Mouse (Mus musculus): ENCODE measurements around the gene Kcnh1. TPM values are rescaled to one million over a fixed set of nuclear protein-coding genes. Genes with fewer than 3 reads are reported as not detected.

Kcnh1 gene
- 0.94 and 0.98 TPM in 2 replicates for polyA plus RNA-seq (2016; fragmentation: Nextera tagmentation; extraction: Ambion mirVana)

- Histone ChIP-seq H3K4me1 (0 out of 2 replicates have a peak, but pooled peaks cover 6% of the 10 kb centered on the region), H3K9ac (replicated peaks) (peak within 1 kb of the TSS; percentile 32), H3K4me2 (replicated peaks) (peak within 1 kb of the TSS; percentile 63), H3K27me3 (peaks cover 41% of the 10 kb centered on the region), H3K4me3 (peak within 1 kb of the TSS; percentile 48), H3K27ac (replicated peaks) (no peak within 1 kb of the TSS), H3K36me3 (no peaks in the 10 kb centered on the region), H3K9me3 (no peaks in the 10 kb centered on the region)
- ATAC-seq (ENCODE audit: low FRiP score, low read depth): peak; percentile 95
- WGBS: under 1% methylated on average over 62 of the region's 73 CpGs
Observed at GRCm38 (mm10) chr1:192190508-192191321, at the start of gene Kcnh1. TSS of gene Kcnh1 (plus strand) at chr1:192190774.

- H3K4me3 ChIP-seq: no peak overlapping the region
- H3K9me3 ChIP-seq: no peaks in the 10 kb centered on the region
- ATAC-seq (ENCODE audit: low FRiP score, low read depth): no peak
- H3K27me3 ChIP-seq: no peaks in the 10 kb centered on the region
- H3K36me3 ChIP-seq: no peaks in the 10 kb centered on the region
- no peaks in the 10 kb centered on the region for H3K4me1 ChIP-seq
- H3K4me2 ChIP-seq (replicated peaks): no peak overlapping the region
- no peak overlapping the region for H3K27ac ChIP-seq (replicated peaks)
- 94% methylated on average over 4 of the region's 4 CpGs for WGBS
- no peak overlapping the region for H3K9ac ChIP-seq (replicated peaks)
Observed at GRCm38 (mm10) chr1:192151179-192151578, 39.4 kb upstream of the Kcnh1 start.

- Histone ChIP-seq H3K27me3 (no peaks in the 10 kb centered on the region), H3K27ac (replicated peaks) (no peak overlapping the region)
- WGBS: 95% methylated on average over 3 of the region's 3 CpGs
Observed at GRCm38 (mm10) chr1:192171477-192171876, 19.1 kb upstream of the Kcnh1 start.

GRCm38 (mm10) chr1:192179877-192180276 is 10.7 kb upstream of the Kcnh1 start:
- no peak overlapping the region for H3K27ac ChIP-seq (replicated peaks)
- H3K27me3 ChIP-seq: no peaks in the 10 kb centered on the region
- H3K36me3 ChIP-seq: no peaks in the 10 kb centered on the region
- H3K4me2 ChIP-seq (replicated peaks): no peak overlapping the region
- H3K4me3 ChIP-seq: no peak overlapping the region
- no peaks in the 10 kb centered on the region for H3K9me3 ChIP-seq
- no peak for ATAC-seq (ENCODE audit: low FRiP score, low read depth)
- H3K4me1 ChIP-seq: no peaks in the 10 kb centered on the region
- 88% methylated on average over 3 of the region's 3 CpGs for WGBS
- no peak overlapping the region for H3K9ac ChIP-seq (replicated peaks)

More at GRCm38 (mm10) chr1:192171477-192171876, 19.1 kb upstream of the Kcnh1 start:
- Histone ChIP-seq H3K4me3 (no peak overlapping the region), H3K9ac (replicated peaks) (no peak overlapping the region), H3K36me3 (no peaks in the 10 kb centered on the region), H3K9me3 (no peaks in the 10 kb centered on the region), H3K4me1 (no peaks in the 10 kb centered on the region), H3K4me2 (replicated peaks) (no peak overlapping the region)
- ATAC-seq (ENCODE audit: low FRiP score, low read depth): no peak

GRCm38 (mm10) chr1:192181696-192182257 is 8.8 kb upstream of the Kcnh1 start:
- H3K27me3 ChIP-seq: no peaks in the 10 kb centered on the region
- H3K4me3 ChIP-seq: no peak overlapping the region
- ATAC-seq (ENCODE audit: low FRiP score, low read depth): no peak
- H3K27ac ChIP-seq (replicated peaks): no peak overlapping the region
- H3K4me1 ChIP-seq: no peaks in the 10 kb centered on the region
- no peaks in the 10 kb centered on the region for H3K9me3 ChIP-seq
- H3K36me3 ChIP-seq: no peaks in the 10 kb centered on the region
- no peak overlapping the region for H3K9ac ChIP-seq (replicated peaks)
- H3K4me2 ChIP-seq (replicated peaks): no peak overlapping the region
- WGBS: 89% methylated on average over 4 of the region's 4 CpGs

- Histone ChIP-seq H3K27me3 (peaks cover 41% of the 10 kb centered on the region), H3K4me3 (no peak overlapping the region), H3K9me3 (no peaks in the 10 kb centered on the region), H3K27ac (replicated peaks) (no peak overlapping the region), H3K4me2 (replicated peaks) (no peak overlapping the region), H3K9ac (replicated peaks) (no peak overlapping the region), H3K36me3 (no peaks in the 10 kb centered on the region), H3K4me1 (0 out of 2 replicates have a peak, but pooled peaks cover 6% of the 10 kb centered on the region)
- WGBS: 14% methylated on average over 4 of the region's 4 CpGs
- no peak for ATAC-seq (ENCODE audit: low FRiP score, low read depth)
Observed at GRCm38 (mm10) chr1:192189056-192189455, 1.5 kb upstream of the Kcnh1 start.

GRCm38 (mm10) chr1:192189771-192190170 is 803 bp upstream of the Kcnh1 start:
- H3K9ac ChIP-seq (replicated peaks): no peak overlapping the region

GRCm38 (mm10) chr1:192191322-192191639 is 707 bp downstream of the Kcnh1 start:
- Histone ChIP-seq H3K27ac (replicated peaks) (no peak overlapping the region), H3K27me3 (peaks cover 41% of the 10 kb centered on the region), H3K9me3 (no peaks in the 10 kb centered on the region), H3K4me3 (peak overlapping the region; percentile 48), H3K4me1 (0 out of 2 replicates have a peak, but pooled peaks cover 6% of the 10 kb centered on the region), H3K36me3 (no peaks in the 10 kb centered on the region), H3K4me2 (replicated peaks) (peak overlapping the region; percentile 63), H3K9ac (replicated peaks) (peak overlapping the region; percentile 32)
- no peak for ATAC-seq (ENCODE audit: low FRiP score, low read depth)
- 3% methylated on average over 13 of the region's 13 CpGs for WGBS

More at GRCm38 (mm10) chr1:192189771-192190170, 803 bp upstream of the Kcnh1 start:
- Histone ChIP-seq H3K36me3 (no peaks in the 10 kb centered on the region), H3K9me3 (no peaks in the 10 kb centered on the region), H3K4me1 (0 out of 2 replicates have a peak, but pooled peaks cover 6% of the 10 kb centered on the region), H3K27ac (replicated peaks) (no peak overlapping the region), H3K4me2 (replicated peaks) (no peak overlapping the region), H3K4me3 (no peak overlapping the region), H3K27me3 (peaks cover 41% of the 10 kb centered on the region)
- ATAC-seq (ENCODE audit: low FRiP score, low read depth): no peak
- 86% methylated on average over 11 of the region's 11 CpGs for WGBS

- no peaks in the 10 kb centered on the region for H3K36me3 ChIP-seq
- no peak for ATAC-seq (ENCODE audit: low FRiP score, low read depth)
- 0 out of 2 replicates have a peak overlapping the region, but pooled peaks have one; percentile 48 for H3K4me3 ChIP-seq
- no peak overlapping the region for H3K27ac ChIP-seq (replicated peaks)
- H3K4me2 ChIP-seq (replicated peaks): 0 out of 2 replicates have a peak overlapping the region, but pooled peaks have one; percentile 63
- H3K4me1 ChIP-seq: 0 out of 2 replicates have a peak, but pooled peaks cover 6% of the 10 kb centered on the region
- WGBS: 65% methylated on average over 8 of the region's 8 CpGs
- no peak overlapping the region for H3K9ac ChIP-seq (replicated peaks)
- no peaks in the 10 kb centered on the region for H3K9me3 ChIP-seq
- peaks cover 41% of the 10 kb centered on the region for H3K27me3 ChIP-seq
Observed at GRCm38 (mm10) chr1:192191859-192192258, 1.3 kb downstream of the Kcnh1 start.

- Histone ChIP-seq H3K36me3 (no peaks in the 10 kb centered on the region), H3K27ac (replicated peaks) (no peak overlapping the region), H3K9ac (replicated peaks) (no peak overlapping the region), H3K4me1 (0 out of 2 replicates have a peak, but pooled peaks cover 6% of the 10 kb centered on the region), H3K27me3 (peaks cover 41% of the 10 kb centered on the region), H3K4me3 (no peak overlapping the region), H3K9me3 (no peaks in the 10 kb centered on the region), H3K4me2 (replicated peaks) (no peak overlapping the region)
- 79% methylated on average over 9 of the region's 9 CpGs for WGBS
- no peak for ATAC-seq (ENCODE audit: low FRiP score, low read depth)
Observed at GRCm38 (mm10) chr1:192192710-192193109, 2.1 kb downstream of the Kcnh1 start.

GRCm38 (mm10) chr1:192193656-192194055 is 3.1 kb downstream of the Kcnh1 start:
- 0 out of 2 replicates have a peak, but pooled peaks cover 6% of the 10 kb centered on the region for H3K4me1 ChIP-seq
- H3K27ac ChIP-seq (replicated peaks): no peak overlapping the region
- ATAC-seq (ENCODE audit: low FRiP score, low read depth): no peak
- no peak overlapping the region for H3K4me2 ChIP-seq (replicated peaks)
- H3K36me3 ChIP-seq: no peaks in the 10 kb centered on the region
- WGBS: 85% methylated on average over 14 of the region's 14 CpGs
- H3K9me3 ChIP-seq: no peaks in the 10 kb centered on the region
- H3K9ac ChIP-seq (replicated peaks): no peak overlapping the region
- H3K27me3 ChIP-seq: peaks cover 36% of the 10 kb centered on the region
- H3K4me3 ChIP-seq: no peak overlapping the region

GRCm38 (mm10) chr1:192197495-192197894 is 6.9 kb downstream of the Kcnh1 start:
- ATAC-seq (ENCODE audit: low FRiP score, low read depth): no peak
- H3K4me2 ChIP-seq (replicated peaks): no peak overlapping the region
- H3K9ac ChIP-seq (replicated peaks): no peak overlapping the region
- no peaks in the 10 kb centered on the region for H3K36me3 ChIP-seq
- no peaks in the 10 kb centered on the region for H3K9me3 ChIP-seq
- 55% methylated on average over 10 of the region's 10 CpGs for whole genome bisulfite sequencing
- no peak overlapping the region for H3K27ac ChIP-seq (replicated peaks)
- H3K4me1 ChIP-seq: no peaks in the 10 kb centered on the region
- H3K4me3 ChIP-seq: no peak overlapping the region
- H3K27me3 ChIP-seq: peaks cover 4% of the 10 kb centered on the region
